Mouse (Mus musculus): ENCODE results near the gene Btk. TPM values are rescaled to one million over a fixed set of nuclear protein-coding genes. Genes with fewer than 3 reads are reported as not detected.

Btk gene
- polyA plus RNA-seq (2015; fragmentation: Nextera tagmentation; extraction: Ambion mirVana): 0.47 and 0.51 TPM in 2 replicates

DNA sequence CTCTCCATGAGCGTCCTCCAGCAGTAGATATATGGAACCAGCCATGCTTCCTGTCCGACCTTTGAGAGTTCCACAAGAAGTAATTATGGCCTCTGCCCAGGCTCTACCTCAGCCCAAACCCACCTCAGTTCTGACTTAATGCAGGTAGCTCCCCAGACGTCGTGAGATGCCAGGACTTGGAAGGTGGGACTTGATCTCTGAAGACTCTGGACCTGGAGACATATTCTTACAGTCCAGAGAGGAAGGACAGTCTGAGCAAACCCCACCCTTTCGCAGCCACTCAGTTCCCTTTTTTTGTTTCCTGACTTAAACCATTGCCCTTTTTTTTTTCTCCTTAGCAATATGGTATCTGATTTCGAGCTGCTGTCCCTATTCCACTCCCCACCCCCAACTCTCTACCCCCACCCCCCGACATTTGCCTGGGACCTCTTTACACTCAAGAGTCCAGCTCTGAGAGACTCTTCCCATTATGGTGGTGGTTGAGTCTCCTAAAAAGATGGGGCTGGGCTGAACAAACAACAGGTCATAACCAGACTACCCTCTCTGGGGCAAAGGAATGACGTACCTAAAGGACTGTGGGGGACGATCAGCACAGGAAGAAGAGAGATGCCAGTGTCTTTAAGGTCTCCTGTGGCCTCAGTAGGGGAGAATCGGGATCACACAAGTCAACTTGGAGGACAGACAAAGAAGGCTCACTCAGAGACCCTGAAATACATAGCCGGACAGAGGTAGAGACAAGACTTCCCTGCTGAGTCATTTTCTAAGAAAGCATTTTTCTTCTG is at the start of gene Btk:
Gene Btk (minus strand): TSS at position 683 of the 782 bp plus-strand sequence.
- H3K27ac ChIP-seq (replicated peaks): no peak within 1 kb of the TSS
- no peak within 1 kb of the TSS for H3K4me3 ChIP-seq
- no peaks in the 10 kb centered on the region for H3K27me3 ChIP-seq
- no peaks in the 10 kb centered on the region for H3K9me3 ChIP-seq
- H3K4me2 ChIP-seq: no peak within 1 kb of the TSS
- WGBS: 80% methylated on average over 11 of the region's 11 CpGs
- no peak within 1 kb of the TSS for H3K9ac ChIP-seq
- ATAC-seq (ENCODE audit: low FRiP score, low read depth): no peak
- peaks cover 13% of the 10 kb centered on the region for H3K4me1 ChIP-seq (replicated peaks)
- H3K36me3 ChIP-seq: no peaks in the 10 kb centered on the region

DNA sequence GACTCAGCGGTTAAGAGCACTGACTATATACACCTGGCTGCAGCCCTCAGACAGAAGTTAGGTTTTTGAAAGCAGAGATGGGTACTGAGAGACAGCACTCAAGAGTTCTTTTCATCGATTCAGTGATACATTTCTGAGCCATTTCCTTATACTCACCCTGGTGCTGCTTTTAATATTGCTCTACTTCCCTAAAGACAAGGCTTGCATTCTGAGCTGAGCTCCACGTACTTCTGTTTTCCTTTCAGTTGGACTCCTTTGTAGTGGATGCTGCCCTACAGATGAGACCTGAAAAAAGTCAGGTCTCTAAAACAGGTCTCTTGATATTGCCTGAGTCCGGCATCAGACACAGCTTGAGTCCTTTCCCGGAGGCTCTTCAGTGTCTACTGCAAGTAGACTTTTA is 49.3 kb upstream of the Btk start:
- Histone ChIP-seq H3K27ac (replicated peaks) (no peak overlapping the region), H3K9me3 (no peaks in the 10 kb centered on the region), H3K4me2 (no peak overlapping the region), H3K4me3 (no peak overlapping the region), H3K4me1 (replicated peaks) (no peaks in the 10 kb centered on the region), H3K27me3 (no peaks in the 10 kb centered on the region), H3K36me3 (no peaks in the 10 kb centered on the region), H3K9ac (no peak overlapping the region)
- no peak for ATAC-seq (ENCODE audit: low FRiP score, low read depth)
- 91% methylated on average over 5 of the region's 5 CpGs for WGBS

DNA sequence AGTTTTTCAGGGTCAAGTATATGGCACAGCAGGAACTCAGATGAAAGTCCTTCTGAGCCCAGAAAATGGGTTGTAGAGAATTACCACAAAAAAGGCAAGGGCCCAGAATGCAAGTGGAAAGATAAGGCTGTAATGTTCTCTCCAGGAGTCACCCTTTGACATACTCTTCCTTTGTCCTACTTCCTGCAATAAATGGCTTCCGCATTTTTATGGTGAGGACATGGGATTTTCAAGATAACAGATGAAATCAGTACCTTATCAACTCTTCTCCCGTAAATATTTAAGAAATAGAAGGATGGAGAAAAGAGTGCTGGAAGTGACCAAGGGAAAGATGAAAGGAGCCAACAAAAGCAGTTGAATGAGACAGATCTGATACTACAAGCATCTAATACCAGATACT is 44.8 kb upstream of the Btk start:
- 83% methylated on average over 2 of the region's 2 CpGs for WGBS
- Histone ChIP-seq H3K9me3 (no peaks in the 10 kb centered on the region), H3K9ac (no peak overlapping the region), H3K4me1 (replicated peaks) (no peaks in the 10 kb centered on the region), H3K4me3 (no peak overlapping the region), H3K36me3 (no peaks in the 10 kb centered on the region), H3K27ac (replicated peaks) (no peak overlapping the region), H3K27me3 (no peaks in the 10 kb centered on the region), H3K4me2 (no peak overlapping the region)
- no peak for ATAC-seq (ENCODE audit: low FRiP score, low read depth)

DNA sequence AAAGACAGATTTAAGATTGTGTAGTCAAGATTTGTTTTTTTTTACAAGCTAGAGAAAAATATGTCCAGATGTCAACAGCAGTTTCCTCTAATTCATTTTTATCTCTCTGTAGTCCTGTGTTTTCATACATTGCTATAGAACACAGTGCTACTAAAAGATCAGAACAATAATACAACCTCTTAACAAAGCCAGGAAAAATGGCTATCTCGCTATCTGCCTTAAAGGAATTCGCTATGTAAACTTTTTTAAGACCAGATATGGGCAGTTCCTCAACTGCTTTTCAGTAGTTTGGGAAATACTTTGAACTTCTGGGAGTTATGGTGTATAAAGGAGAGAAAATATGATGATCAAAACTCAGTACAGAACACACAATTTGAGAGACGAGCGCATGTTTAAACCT is 40.0 kb upstream of the Btk start:
- ATAC-seq (ENCODE audit: low FRiP score, low read depth): no peak
- Histone ChIP-seq H3K36me3 (no peaks in the 10 kb centered on the region), H3K4me1 (replicated peaks) (0 out of 2 replicates have a peak, but pooled peaks cover 6% of the 10 kb centered on the region), H3K4me3 (no peak overlapping the region), H3K9ac (no peak overlapping the region), H3K27me3 (no peaks in the 10 kb centered on the region), H3K27ac (replicated peaks) (no peak overlapping the region), H3K9me3 (no peaks in the 10 kb centered on the region), H3K4me2 (no peak overlapping the region)
- WGBS: 91% methylated on average over 4 of the region's 4 CpGs

- 87% methylated on average over 3 of the region's 3 CpGs for WGBS
- H3K4me2 ChIP-seq: no peak overlapping the region
- H3K27me3 ChIP-seq: no peaks in the 10 kb centered on the region
- H3K4me3 ChIP-seq: no peak overlapping the region
- ATAC-seq (ENCODE audit: low FRiP score, low read depth): no peak
- H3K36me3 ChIP-seq: no peaks in the 10 kb centered on the region
- H3K9ac ChIP-seq: no peak overlapping the region
- H3K9me3 ChIP-seq: no peaks in the 10 kb centered on the region
- H3K4me1 ChIP-seq (replicated peaks): 0 out of 2 replicates have a peak, but pooled peaks cover 6% of the 10 kb centered on the region
- no peak overlapping the region for H3K27ac ChIP-seq (replicated peaks)
Observed at GRCm38 (mm10) chrX:134621685-134622084, 38.3 kb upstream of the Btk start.

DNA sequence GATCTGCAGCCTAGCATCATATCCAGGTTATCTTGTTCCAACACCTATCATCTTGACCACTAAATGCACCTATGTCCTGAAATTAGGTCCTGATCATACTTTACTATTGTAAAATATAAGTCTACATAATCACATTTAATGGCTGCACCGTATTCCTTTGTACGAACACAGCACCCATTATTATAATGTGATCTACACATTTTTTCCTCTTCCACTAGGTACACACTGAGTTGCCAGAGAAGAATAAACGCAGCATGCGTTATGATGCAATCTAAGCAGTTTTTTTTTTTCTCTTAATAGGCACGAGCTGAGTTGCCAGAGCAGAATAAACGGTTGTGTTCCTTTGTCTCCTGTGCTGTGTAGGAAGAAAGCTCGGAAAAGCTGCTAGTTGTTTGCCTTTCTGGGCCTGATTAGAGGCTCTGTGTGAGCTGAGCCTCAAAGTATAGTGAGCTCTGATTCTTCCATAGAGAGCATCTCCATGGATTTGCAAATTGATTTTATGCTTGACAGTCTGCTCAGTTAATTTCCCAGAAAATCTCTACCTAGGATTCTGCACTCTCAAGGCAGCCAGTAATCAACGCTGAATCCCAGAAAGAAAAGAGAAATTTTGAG is 37.0 kb upstream of the Btk start:
- no peaks in the 10 kb centered on the region for H3K9me3 ChIP-seq
- H3K27ac ChIP-seq (replicated peaks): peak overlapping the region; percentile 75
- ATAC-seq (ENCODE audit: low FRiP score, low read depth): peak; percentile 59
- no peaks in the 10 kb centered on the region for H3K36me3 ChIP-seq
- 32% methylated on average over 8 of the region's 8 CpGs for WGBS
- H3K4me3 ChIP-seq: no peak overlapping the region
- no peaks in the 10 kb centered on the region for H3K27me3 ChIP-seq
- H3K9ac ChIP-seq: no peak overlapping the region
- no peak overlapping the region for H3K4me2 ChIP-seq
- 0 out of 2 replicates have a peak, but pooled peaks cover 6% of the 10 kb centered on the region for H3K4me1 ChIP-seq (replicated peaks)

DNA sequence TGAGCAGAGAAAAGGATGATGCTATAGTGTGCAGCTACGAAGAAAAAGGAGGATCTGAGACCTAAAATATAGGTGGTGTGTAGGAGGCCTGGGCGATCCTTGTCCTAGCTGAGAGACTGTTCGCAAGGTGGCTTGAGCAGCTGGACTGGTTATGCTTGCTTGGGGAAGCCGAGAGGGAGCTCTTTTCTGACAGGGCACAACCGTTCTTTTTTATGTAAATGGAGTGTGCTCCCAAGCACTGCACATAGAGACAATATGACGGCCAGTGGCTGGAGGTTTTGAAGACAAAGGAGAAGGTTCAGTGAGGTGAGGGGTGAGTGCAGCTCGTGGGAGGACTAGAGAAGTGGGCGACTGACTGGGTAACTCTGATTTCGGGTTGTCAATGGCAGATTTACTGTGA is 36.3 kb upstream of the Btk start:
- no peaks in the 10 kb centered on the region for H3K36me3 ChIP-seq
- WGBS: 27% methylated on average over 9 of the region's 9 CpGs
- H3K9ac ChIP-seq: no peak overlapping the region
- no peak; the same call in 1 of the 2 replicates for ATAC-seq (ENCODE audit: low FRiP score, low read depth)
- 0 out of 2 replicates have a peak, but pooled peaks cover 6% of the 10 kb centered on the region for H3K4me1 ChIP-seq (replicated peaks)
- no peak overlapping the region for H3K4me3 ChIP-seq
- no peak overlapping the region for H3K4me2 ChIP-seq
- H3K9me3 ChIP-seq: no peaks in the 10 kb centered on the region
- peak overlapping the region; percentile 75 for H3K27ac ChIP-seq (replicated peaks)
- no peaks in the 10 kb centered on the region for H3K27me3 ChIP-seq

DNA sequence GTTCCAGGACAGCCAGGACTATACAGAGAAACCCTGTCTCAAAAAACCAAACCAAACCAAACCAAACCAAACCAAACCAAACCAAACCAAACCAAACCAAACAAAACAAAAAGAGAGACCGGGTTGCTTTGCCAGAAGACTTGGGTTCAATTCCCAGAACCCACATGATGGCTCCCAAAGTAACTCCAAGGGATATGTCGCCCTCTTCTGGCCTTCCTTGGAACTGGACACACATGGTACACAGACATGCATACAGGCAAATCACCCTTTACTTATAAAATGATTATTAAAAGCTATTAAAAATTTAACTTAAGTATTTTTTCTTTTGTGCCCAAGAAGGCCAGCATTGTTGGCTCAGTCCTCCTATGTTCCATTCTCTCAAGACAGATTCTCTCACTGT is 30.9 kb upstream of the Btk start:
- Histone ChIP-seq H3K9ac (no peak overlapping the region), H3K27me3 (no peaks in the 10 kb centered on the region), H3K4me3 (no peak overlapping the region), H3K9me3 (no peaks in the 10 kb centered on the region), H3K27ac (replicated peaks) (no peak overlapping the region), H3K4me2 (no peak overlapping the region), H3K36me3 (no peaks in the 10 kb centered on the region), H3K4me1 (replicated peaks) (no peaks in the 10 kb centered on the region)
- WGBS: 73% methylated on average over 2 of the region's 2 CpGs
- no peak for ATAC-seq (ENCODE audit: low FRiP score, low read depth)

- Histone ChIP-seq H3K27ac (replicated peaks) (peak overlapping the region; percentile 79), H3K4me2 (peak overlapping the region; percentile 56), H3K9ac (peak overlapping the region; percentile 27; the same call in 1 of the 2 replicates), H3K36me3 (no peaks in the 10 kb centered on the region), H3K4me1 (replicated peaks) (no peaks in the 10 kb centered on the region), H3K27me3 (no peaks in the 10 kb centered on the region), H3K9me3 (no peaks in the 10 kb centered on the region), H3K4me3 (peak overlapping the region; percentile 32)
- ATAC-seq (ENCODE audit: low FRiP score, low read depth): peak; percentile 91
- 17% methylated on average over 14 of the region's 15 CpGs for whole genome bisulfite sequencing
Observed at GRCm38 (mm10) chrX:134612285-134612959, 29.1 kb upstream of the Btk start.

DNA sequence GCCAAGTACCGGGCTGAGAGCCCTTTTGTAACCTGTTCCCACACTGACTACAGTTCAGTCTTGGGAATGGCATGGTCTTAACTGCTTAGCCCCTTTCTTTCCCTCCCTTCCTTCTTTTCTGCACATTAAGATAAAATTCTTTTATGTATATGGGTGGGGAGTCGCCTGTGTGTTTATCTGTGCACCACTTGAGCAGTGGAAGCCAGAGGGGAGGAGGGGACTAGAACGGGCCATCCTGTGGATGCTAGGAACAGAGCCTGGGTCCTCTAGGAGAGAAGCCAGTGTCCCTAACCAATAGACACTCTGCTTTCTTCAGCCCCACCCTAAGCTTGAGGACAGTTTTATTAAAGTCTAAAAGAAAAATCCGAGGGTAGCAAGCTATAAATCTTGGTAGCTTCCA is 27.6 kb upstream of the Btk start:
- Histone ChIP-seq H3K36me3 (no peaks in the 10 kb centered on the region), H3K4me3 (no peak overlapping the region), H3K27ac (replicated peaks) (no peak overlapping the region), H3K9ac (no peak overlapping the region), H3K4me2 (no peak overlapping the region), H3K4me1 (replicated peaks) (no peaks in the 10 kb centered on the region), H3K27me3 (no peaks in the 10 kb centered on the region), H3K9me3 (no peaks in the 10 kb centered on the region)
- 89% methylated on average over 4 of the region's 4 CpGs for WGBS
- no peak for ATAC-seq (ENCODE audit: low FRiP score, low read depth)

- Histone ChIP-seq H3K4me3 (no peak overlapping the region), H3K4me2 (no peak overlapping the region), H3K27me3 (no peaks in the 10 kb centered on the region), H3K9ac (no peak overlapping the region), H3K9me3 (no peaks in the 10 kb centered on the region), H3K36me3 (no peaks in the 10 kb centered on the region), H3K27ac (replicated peaks) (no peak overlapping the region), H3K4me1 (replicated peaks) (no peaks in the 10 kb centered on the region)
- 39% methylated on average over 4 of the region's 4 CpGs for WGBS
- no peak for ATAC-seq (ENCODE audit: low FRiP score, low read depth)
Observed at GRCm38 (mm10) chrX:134609472-134609871, 26.1 kb upstream of the Btk start.

Data from hindbrain, embryonic 15.5 days (tissue).